Mouse (Mus musculus) hindbrain, embryonic 15.5 days (tissue): ENCODE data around the gene Tns1. TPM values are rescaled to one million over a fixed set of nuclear protein-coding genes. Genes with fewer than 3 reads are reported as not detected.

Source experiments
- ATAC-seq: fragments of 200-750 bp; cut with Nextera tagmentation; 2 replicates; pipeline ENCODE4 v1.8.0; 2017; ENCODE audit warnings: low read depth, moderate number of reproducible peaks, moderate TSS enrichment; ENCODE audit not compliant: low FRiP score
- H3K27ac ChIP-seq: fragments of 300-500 bp; sonication (generic); replicated peaks from 2 replicates; pipeline ENCODE4 v1.5.1; 2015; ENCODE audit warnings: mild to moderate bottlenecking, inconsistent platforms
- H3K27me3 ChIP-seq: fragments of 300-500 bp; sonication (generic); 2 replicates; pipeline ENCODE4 v1.6.1; 2015; ENCODE audit warnings: control low read depth, inconsistent platforms
- H3K36me3 ChIP-seq: fragments of 300-500 bp; sonication (generic); 2 replicates; pipeline ENCODE4 v1.6.1; 2015; ENCODE audit warnings: control low read depth, inconsistent platforms
- H3K4me1 ChIP-seq: fragments of 300-500 bp; sonication (generic); replicated peaks from 2 replicates; pipeline ENCODE4 v1.6.1; 2015; ENCODE audit warnings: control low read depth, inconsistent platforms
- H3K4me2 ChIP-seq: fragments of 300-500 bp; sonication (generic); 2 replicates; pipeline ENCODE4 v1.6.1; 2015; ENCODE audit warnings: moderate library complexity, mild to moderate bottlenecking, inconsistent platforms
- H3K4me3 ChIP-seq: fragments of 300-500 bp; sonication (generic); 2 replicates; pipeline ENCODE4 v1.5.1; 2015; ENCODE audit warnings: mild to moderate bottlenecking, inconsistent platforms
- H3K9ac ChIP-seq: fragments of 300-500 bp; sonication (generic); 2 replicates; pipeline ENCODE4 v1.6.1; 2015; ENCODE audit warnings: inconsistent platforms
- H3K9me3 ChIP-seq: fragments of 300-500 bp; sonication (generic); 2 replicates; pipeline ENCODE4 v1.6.1; 2016; ENCODE audit warnings: control low read depth, inconsistent platforms
- WGBS: fragments of 180-500 bp; shearing (Covaris S2); methylation state at CpG from one replicate; pipeline ENCODE4 v1.1.7; 2015; 5-methylcytosine and 5-hydroxymethylcytosine counted together
- polyA plus RNA-seq: library from polyadenylated mRNA; unstranded; fragments of >200 nt; fragmentation: Nextera tagmentation; extraction: Ambion mirVana; gene quantifications from 2 replicates; pipeline ENCODE4 v1.2.1, GENCODE M21; 2015

The Tns1 gene
- polyA plus RNA-seq, 1 experiment from 2014 or later: 13.5 TPM

DNA sequence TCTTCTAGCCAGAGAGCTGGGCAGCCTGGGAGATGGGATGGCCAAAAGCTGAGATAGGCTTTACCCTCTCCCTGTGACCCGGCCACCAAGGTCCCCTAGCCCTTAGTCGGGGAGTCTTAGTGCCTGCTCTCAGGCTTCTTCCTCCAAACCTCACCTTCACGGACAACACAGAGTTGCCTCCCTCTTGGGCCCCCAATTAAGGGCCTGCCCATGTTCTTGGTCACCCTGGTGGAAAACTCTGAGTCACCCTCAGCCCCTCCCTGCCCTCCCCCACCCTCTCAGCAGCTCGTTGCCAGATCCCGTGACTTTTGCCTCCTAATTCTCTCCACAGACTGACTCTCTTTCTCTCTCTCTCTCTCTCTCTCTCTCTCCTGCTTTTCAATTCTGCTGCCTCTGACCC, 39.5 kb downstream of the Tns1 start:
- H3K4me1 ChIP-seq: peaks cover 9% of the 10 kb centered on the region; the same call in 1 of the 2 replicates
- no peaks in the 10 kb centered on the region for H3K27me3 ChIP-seq
- ATAC-seq: no peak
- no peaks in the 10 kb centered on the region for H3K9me3 ChIP-seq
- H3K9ac ChIP-seq: no peak overlapping the region
- no peak overlapping the region for H3K27ac ChIP-seq
- no peak overlapping the region for H3K4me2 ChIP-seq
- no peaks in the 10 kb centered on the region for H3K36me3 ChIP-seq
- no peak overlapping the region for H3K4me3 ChIP-seq
- WGBS: 55% methylated on average over 5 of the region's 5 CpGs

DNA sequence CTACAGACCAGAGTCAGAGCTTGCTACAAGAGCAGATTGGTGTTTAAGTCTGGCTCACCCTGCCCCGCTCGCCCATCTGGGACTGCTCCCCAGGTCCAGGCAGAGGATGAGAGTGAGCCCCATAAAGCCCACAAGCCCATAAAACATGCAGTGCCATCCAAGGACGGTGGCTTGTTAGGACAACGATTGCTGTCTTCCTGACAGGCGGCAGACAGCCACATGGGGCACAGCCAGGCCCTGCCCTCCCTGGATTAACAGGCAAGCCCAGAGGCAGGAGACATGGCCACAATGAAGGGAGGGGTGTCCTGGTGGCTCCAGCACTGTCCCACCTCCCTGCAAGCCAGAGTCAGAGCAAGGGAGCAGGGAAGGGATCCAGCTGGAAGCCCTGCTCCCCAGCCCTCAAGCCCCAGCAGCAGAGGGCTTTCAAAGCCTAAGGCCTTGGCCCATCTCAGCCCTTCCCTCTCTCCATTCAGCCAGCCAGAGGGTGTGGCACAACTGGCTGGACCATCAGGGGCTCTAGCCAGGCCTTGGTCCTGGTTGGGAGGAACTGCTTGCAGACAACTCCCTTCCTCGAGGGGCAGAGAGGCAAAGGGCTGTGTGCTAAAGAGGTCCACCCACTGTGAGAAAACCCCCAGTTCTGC, 40.1 kb downstream of the Tns1 start:
- no peak overlapping the region for H3K4me2 ChIP-seq
- H3K36me3 ChIP-seq: no peaks in the 10 kb centered on the region
- no peak overlapping the region for H3K27ac ChIP-seq
- H3K4me1 ChIP-seq: peaks cover 9% of the 10 kb centered on the region; the same call in 1 of the 2 replicates
- no peak; the same call in 1 of the 2 replicates for ATAC-seq
- H3K9me3 ChIP-seq: no peaks in the 10 kb centered on the region
- H3K9ac ChIP-seq: no peak overlapping the region
- WGBS: 60% methylated on average over 6 of the region's 6 CpGs
- H3K27me3 ChIP-seq: no peaks in the 10 kb centered on the region
- H3K4me3 ChIP-seq: no peak overlapping the region

DNA sequence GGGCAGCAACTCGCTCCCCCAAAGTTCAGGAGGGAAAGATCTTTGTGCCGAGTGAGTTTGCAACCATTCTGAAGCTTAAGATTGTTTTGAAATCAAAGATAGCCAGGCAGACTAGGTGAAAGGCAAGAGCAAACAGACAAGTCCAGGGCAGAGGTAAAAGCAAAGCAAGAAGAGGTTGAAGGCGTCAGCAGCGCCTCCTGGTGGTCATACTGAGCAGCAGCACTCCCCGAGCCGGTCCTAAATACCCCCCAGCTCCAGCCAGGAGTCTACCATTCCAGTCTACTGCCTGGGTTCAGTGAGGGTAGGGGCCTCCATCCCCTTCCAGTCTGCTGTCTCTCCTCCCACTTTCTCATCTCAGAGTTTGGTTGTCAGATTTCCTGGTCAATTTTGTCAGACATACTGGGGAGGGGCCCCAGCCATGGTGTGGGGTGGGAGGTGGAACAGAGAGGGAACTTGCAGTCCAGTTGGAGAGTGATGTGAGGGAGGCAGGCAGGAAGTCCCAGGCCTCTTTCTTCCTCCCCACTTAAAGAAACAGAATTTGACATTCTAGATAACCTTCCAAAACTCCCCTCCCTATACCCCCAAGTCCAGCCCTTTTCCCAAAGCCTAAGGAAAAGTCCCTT, 41.3 kb downstream of the Tns1 start:
- Histone ChIP-seq H3K4me3 (no peak overlapping the region), H3K4me1 (peaks cover 3% of the 10 kb centered on the region; the same call in 1 of the 2 replicates), H3K27me3 (no peaks in the 10 kb centered on the region), H3K9me3 (no peaks in the 10 kb centered on the region), H3K9ac (no peak overlapping the region), H3K27ac (no peak overlapping the region), H3K4me2 (no peak overlapping the region), H3K36me3 (no peaks in the 10 kb centered on the region)
- 16% methylated on average over 6 of the region's 6 CpGs for WGBS
- no peak for ATAC-seq

DNA sequence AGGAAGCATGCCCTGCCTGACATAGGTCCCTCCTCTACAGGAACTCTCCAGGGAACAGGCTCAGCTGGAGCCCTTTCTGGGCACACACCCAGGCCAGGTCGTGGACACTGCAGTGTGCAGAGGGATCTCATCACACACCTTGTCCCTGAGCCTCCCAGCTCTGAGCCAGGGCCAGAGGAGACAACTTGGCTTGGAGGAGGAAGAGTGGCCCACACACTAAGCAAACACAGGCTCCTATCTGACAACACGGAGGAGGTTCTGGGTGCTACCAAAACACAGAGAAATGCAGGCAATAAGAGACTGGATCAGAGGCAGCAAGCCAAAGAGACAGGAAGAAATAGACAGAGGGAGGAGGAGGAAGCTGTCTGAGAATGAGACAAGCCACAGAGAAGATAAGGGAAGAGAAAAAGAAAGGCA, 42.7 kb downstream of the Tns1 start:
- H3K4me2 ChIP-seq: no peak overlapping the region
- H3K27me3 ChIP-seq: no peaks in the 10 kb centered on the region
- no peak overlapping the region for H3K4me3 ChIP-seq
- H3K27ac ChIP-seq: no peak overlapping the region
- no peak for ATAC-seq
- peaks cover 3% of the 10 kb centered on the region; the same call in 1 of the 2 replicates for H3K4me1 ChIP-seq
- no peak overlapping the region for H3K9ac ChIP-seq
- WGBS: 52% methylated on average over 2 of the region's 2 CpGs
- H3K9me3 ChIP-seq: no peaks in the 10 kb centered on the region
- no peaks in the 10 kb centered on the region for H3K36me3 ChIP-seq

DNA sequence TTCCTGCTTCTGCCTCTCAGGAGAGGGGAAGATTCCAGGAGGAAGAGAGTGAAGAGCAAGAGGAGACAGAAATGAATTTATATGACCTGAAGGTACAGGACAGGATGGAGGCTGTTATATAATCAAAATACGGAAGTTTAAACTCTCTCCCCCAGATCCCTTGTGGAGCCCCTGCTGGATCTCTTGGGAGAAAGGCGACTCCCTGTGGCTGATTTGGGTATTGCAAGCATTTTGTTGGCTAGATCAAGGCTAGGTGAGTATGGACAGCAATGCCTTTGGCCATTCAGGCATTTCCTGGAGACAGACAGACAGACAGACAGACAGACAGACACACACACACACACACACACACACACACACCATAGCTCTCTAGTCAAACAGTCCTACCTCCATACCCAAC, 46.9 kb downstream of the Tns1 start:
- Histone ChIP-seq H3K9ac (no peak overlapping the region), H3K36me3 (no peaks in the 10 kb centered on the region), H3K9me3 (no peaks in the 10 kb centered on the region), H3K27ac (no peak overlapping the region), H3K4me3 (no peak overlapping the region), H3K4me2 (no peak overlapping the region), H3K27me3 (no peaks in the 10 kb centered on the region), H3K4me1 (no peaks in the 10 kb centered on the region)
- WGBS: 15% methylated on average over 2 of the region's 2 CpGs
- ATAC-seq: no peak

DNA sequence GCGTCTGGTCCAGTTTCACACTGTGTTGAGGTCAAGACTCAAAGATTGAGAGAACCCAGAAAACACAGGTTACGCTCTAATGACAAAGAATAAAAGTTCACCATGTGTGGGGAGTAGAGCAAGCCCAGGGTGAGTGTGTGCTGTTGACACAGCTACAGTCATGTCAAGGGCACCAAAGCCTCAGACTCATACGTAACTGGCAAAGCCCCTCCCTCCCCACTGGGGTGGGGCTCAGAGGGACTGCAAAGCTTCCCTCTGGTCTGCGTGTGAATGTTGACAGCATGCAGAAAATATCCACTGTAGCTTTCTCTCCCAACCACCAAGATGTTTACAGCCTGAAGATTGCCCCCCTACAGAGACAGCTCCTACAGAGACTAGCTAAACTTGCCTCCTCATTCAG, 48.0 kb downstream of the Tns1 start:
- Histone ChIP-seq H3K9ac (no peak overlapping the region), H3K27ac (no peak overlapping the region), H3K4me1 (no peaks in the 10 kb centered on the region), H3K36me3 (no peaks in the 10 kb centered on the region), H3K9me3 (no peaks in the 10 kb centered on the region), H3K4me3 (no peak overlapping the region), H3K27me3 (no peaks in the 10 kb centered on the region), H3K4me2 (no peak overlapping the region)
- WGBS: 86% methylated on average over 4 of the region's 4 CpGs
- no peak for ATAC-seq

DNA sequence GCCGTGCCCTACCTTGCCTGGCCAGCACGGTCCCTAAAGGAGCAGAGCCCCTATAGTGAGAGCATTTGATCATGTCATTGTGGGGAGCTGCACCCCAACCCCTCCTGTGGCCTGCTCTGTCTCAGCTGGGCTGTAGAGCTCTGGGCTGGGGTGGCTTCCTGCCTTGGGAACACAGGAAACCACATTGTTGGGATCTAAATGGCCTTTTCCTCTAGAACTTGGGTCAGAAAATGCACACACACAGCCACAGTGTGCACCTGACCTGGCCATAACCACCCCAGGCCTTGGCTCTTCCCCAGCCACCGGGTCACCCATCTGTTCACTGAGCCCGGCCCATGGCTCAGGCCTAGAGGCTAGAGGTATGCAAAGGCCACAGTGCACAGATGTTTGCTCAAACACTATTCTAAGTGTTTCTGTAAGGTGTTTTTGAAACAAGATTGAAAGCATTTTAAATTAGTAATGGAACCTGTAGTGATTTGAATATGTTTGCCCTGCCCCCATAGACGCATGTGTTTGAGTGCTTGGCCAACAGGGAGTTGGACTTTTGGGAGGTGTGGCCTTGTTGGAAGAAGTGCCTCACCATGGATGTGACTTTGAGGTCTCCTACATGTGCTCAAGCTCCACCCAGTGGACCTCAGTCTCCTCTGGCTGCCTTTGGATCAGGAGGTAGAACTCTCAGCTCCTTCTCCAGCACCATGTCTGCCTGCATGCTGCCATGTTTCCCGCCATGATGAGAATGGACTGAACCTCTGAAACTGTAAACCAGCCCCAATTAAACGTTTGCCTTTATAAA, 49.4 kb downstream of the Tns1 start:
- H3K4me1 ChIP-seq: no peaks in the 10 kb centered on the region
- H3K27me3 ChIP-seq: no peaks in the 10 kb centered on the region
- H3K27ac ChIP-seq: no peak overlapping the region
- H3K9me3 ChIP-seq: no peaks in the 10 kb centered on the region
- no peak overlapping the region for H3K9ac ChIP-seq
- H3K4me3 ChIP-seq: no peak overlapping the region
- H3K4me2 ChIP-seq: no peak overlapping the region
- H3K36me3 ChIP-seq: no peaks in the 10 kb centered on the region
- WGBS: 87% methylated on average over 7 of the region's 7 CpGs
- no peak for ATAC-seq

DNA sequence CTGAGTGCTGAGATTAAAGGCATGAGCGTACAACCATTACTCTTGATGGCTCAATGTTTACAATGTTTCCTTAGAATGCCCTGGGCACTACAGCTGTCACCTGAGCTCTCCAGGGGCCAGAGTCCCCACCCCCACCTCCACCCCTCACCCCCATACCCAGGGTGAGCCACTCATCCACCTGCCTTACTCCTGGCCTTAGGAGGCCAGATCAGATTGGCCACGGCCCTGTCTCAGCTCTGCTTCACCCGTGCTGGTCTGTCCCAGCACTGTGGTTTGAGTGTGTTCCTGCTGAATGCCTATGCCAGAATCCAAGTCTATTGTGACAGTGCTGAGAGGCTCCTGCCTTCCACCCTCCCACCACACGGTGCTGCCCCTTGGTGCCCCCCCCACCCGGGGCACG, 50.5 kb downstream of the Tns1 start:
- 86% methylated on average over 6 of the region's 6 CpGs for WGBS
- ATAC-seq: no peak

DNA sequence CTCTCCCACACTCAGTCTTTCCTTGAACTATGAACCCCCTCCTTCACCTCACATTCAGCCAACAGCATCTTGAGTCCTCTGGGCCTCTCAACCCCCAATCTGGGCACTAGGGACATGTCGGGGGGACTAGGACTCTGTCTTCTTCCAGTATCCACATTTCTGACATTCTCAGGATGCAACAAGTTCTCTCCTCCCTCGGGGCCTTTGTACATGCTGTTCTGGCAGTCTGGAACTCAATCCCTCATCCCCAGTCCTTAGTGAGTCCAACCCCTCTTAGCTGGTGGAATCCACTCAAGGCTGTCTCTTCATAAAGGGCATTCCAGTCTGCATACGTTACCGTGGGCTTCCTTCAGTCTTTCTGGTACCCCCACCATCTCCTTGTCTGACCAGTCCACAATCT, 53.5 kb downstream of the Tns1 start:
- no peak overlapping the region for H3K9ac ChIP-seq
- H3K27ac ChIP-seq: no peak overlapping the region
- H3K4me3 ChIP-seq: no peak overlapping the region
- no peak overlapping the region for H3K4me2 ChIP-seq
- H3K9me3 ChIP-seq: no peaks in the 10 kb centered on the region
- peaks cover 3% of the 10 kb centered on the region; the same call in 1 of the 2 replicates for H3K27me3 ChIP-seq
- H3K4me1 ChIP-seq: peaks cover 15% of the 10 kb centered on the region
- no peak for ATAC-seq
- no peaks in the 10 kb centered on the region for H3K36me3 ChIP-seq
- WGBS: 91% methylated on average over 4 of the region's 4 CpGs

More for the DNA sequence above, 50.5 kb downstream of the Tns1 start:
- H3K4me1 ChIP-seq: peaks cover 4% of the 10 kb centered on the region
- H3K9me3 ChIP-seq: no peaks in the 10 kb centered on the region
- H3K27me3 ChIP-seq: 0 out of 2 replicates have a peak, but pooled peaks cover under 1% of the 10 kb centered on the region
- no peak overlapping the region for H3K9ac ChIP-seq
- H3K4me3 ChIP-seq: no peak overlapping the region
- H3K27ac ChIP-seq: no peak overlapping the region
- H3K36me3 ChIP-seq: no peaks in the 10 kb centered on the region
- H3K4me2 ChIP-seq: no peak overlapping the region

DNA sequence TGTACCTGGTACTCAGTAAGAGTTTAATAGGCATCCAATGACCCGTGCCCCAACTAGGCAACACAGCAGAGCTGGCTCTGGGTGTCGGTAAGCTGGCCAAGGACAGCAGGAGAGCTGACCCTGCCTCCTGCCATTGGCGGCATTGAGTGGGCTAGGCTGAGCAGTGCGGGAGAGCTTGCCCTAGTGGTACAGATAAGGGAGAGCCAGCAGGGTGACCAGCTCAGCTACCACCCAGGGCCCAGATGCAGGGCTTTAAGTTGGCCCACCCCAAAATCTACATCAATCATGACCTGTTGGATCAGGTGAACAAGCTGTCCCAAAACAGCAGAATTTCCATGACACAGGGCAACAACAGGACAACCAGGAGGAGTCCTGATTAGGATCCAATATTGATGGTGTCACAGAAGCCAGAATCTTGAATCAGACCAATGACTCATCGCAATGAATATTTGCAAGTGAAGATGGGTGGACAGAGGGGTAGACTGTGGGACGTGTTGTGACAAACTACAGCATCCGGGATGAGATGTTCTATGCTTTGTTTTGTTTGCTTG, 54.2 kb downstream of the Tns1 start:
- Histone ChIP-seq H3K4me3 (no peak overlapping the region), H3K4me2 (no peak overlapping the region), H3K4me1 (peaks cover 15% of the 10 kb centered on the region), H3K27me3 (peaks cover 3% of the 10 kb centered on the region; the same call in 1 of the 2 replicates), H3K27ac (no peak overlapping the region), H3K36me3 (no peaks in the 10 kb centered on the region), H3K9me3 (no peaks in the 10 kb centered on the region), H3K9ac (no peak overlapping the region)
- ATAC-seq: no peak
- 73% methylated on average over 7 of the region's 7 CpGs for WGBS

DNA sequence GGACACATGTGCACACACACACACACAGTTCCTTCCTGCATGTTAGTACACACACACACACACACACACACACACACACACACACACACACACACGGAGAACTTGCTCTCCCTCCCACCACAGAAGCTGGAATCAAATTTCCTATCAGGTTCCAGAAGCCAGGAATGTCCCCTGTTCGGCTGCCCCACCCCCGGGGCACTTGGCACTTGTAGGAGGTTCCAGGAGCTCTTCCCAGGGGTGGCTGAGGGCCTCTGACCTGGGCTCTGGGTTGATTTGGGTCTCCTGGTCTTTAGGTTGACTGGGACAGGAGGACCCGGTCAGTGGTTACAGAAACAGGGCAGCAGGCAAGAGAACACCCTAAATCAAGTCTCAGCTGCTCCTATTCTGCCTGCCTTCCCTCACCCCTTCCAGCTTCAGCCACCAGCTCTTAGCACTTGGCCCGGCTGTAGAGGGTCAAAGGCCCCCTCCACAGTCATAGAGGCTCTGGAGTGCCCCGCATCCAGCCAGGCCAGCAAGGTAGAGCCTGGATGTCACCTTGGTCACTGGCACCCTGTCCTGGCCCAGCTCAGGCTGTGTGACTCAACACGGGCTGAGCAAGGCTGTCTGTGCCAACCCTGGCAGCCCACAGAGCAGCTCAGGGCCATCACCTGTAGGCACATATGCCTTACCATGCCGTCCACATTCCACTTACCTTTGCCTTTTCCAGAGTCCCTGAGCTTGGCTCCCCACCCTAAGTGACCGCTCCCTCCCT, 55.0 kb downstream of the Tns1 start:
- Histone ChIP-seq H3K4me2 (peak overlapping the region; percentile 57; the same call in 1 of the 2 replicates), H3K9me3 (no peaks in the 10 kb centered on the region), H3K4me1 (peaks cover 15% of the 10 kb centered on the region), H3K27ac (no peak overlapping the region), H3K9ac (no peak overlapping the region), H3K27me3 (peaks cover 3% of the 10 kb centered on the region; the same call in 1 of the 2 replicates), H3K4me3 (no peak overlapping the region), H3K36me3 (no peaks in the 10 kb centered on the region)
- ATAC-seq: peak; percentile 46; the same call in 1 of the 2 replicates
- 44% methylated on average over 9 of the region's 9 CpGs for WGBS
